In the genomic region with DNA sequence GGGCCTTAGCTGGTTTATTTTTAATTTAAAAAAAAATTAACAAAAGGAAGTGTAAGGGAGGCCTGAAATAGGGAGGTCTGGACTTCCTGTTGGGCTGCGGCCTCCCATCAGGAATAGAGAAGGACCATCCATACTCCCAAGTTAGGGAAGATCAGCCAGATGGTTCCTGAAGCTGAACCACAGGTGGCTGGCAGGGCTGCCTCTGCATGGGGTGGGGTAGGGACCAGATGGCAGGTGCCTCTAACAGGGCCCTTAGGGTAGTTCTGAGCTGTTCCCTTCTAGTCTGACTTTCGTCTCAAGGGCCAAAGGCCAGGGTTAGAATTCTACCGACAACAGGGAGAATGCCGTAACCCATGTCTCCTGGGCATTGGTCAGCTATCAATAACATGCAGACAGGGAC, we compare ENCODE assay signal across 8 mouse cellular contexts. TPM values are rescaled to one million over a fixed set of nuclear protein-coding genes. Genes with fewer than 3 reads are reported as not detected.
DNase-seq lines count a peak whose midpoint lies in the region; ATAC-seq and TF ChIP-seq lines count a peak whose summit lies in the region.

No protein-coding gene starts in this region.

- H3K27me3 ChIP-seq in kidney, embryonic 15.5 days, result no peaks in the 10 kb centered on the region
- H3K27me3 ChIP-seq in cerebellum, adult 2 months (ENCODE audit: control insufficient read depth, insufficient read depth, low read length), result no peaks in the 10 kb centered on the region
- H3K27me3 ChIP-seq in heart, embryonic 16.5 days (ENCODE audit: control insufficient read depth, insufficient read depth, low read length), result no peaks in the 10 kb centered on the region
- peaks cover 21% of the 10 kb centered on the region for H3K27me3 ChIP-seq in midbrain, embryonic 15.5 days (replicated peaks)

- no peak for DNase-seq in kidney, postnatal 36 days
- DNase-seq in cerebellum, adult 2 months, result peak; percentile 92 to 96
- DNase-seq in left cerebral cortex, postnatal 36 days (ENCODE audit: low spot score in 2 of 2), result no peak
- no peak for DNase-seq in urinary bladder, postnatal 10 days (ENCODE audit: low spot score)

- intact Hi-C loops in left cerebral cortex, postnatal 36 days (cut with DNase I), result loop anchor here (2.0 kb wide), 1 partner anchor 43 kb away; no protein-coding TSS in a partner anchor

- WGBS in kidney, embryonic 15.5 days, result 75% methylated on average over 4 of the region's 4 CpGs
- 4% methylated on average over 4 of the region's 4 CpGs for WGBS in cerebellum, adult 2 months
- 78% methylated on average over 4 of the region's 4 CpGs for WGBS in heart, embryonic 16.5 days
- 76% methylated on average over 4 of the region's 4 CpGs for WGBS in midbrain, embryonic 15.5 days

- H3K27ac ChIP-seq in kidney, embryonic 15.5 days, result 0 out of 2 replicates have a peak overlapping the region, but pooled peaks have one; percentile 24
- H3K27ac ChIP-seq in cerebellum, adult 2 months (ENCODE audit: insufficient read depth, low read length), result peak overlapping the region; percentile 93
- no peak overlapping the region for H3K27ac ChIP-seq in heart, embryonic 16.5 days (ENCODE audit: low read length)
- H3K27ac ChIP-seq in midbrain, embryonic 15.5 days, result no peak overlapping the region

- TF ChIP-seq CTCF in cerebellum, adult 2 months (IDR thresholded peaks at IDR 0.05; ENCODE audit: borderline replicate concordance, insufficient read depth, low read depth, low read length), result no peak

- TF ChIP-seq POLR2A in cerebellum, adult 2 months (IDR thresholded peaks at IDR 0.05; ENCODE audit: borderline replicate concordance, insufficient read depth, low read length), result no peak; the same call in 1 of the 2 replicates

- 0 out of 2 replicates have a peak overlapping the region, but pooled peaks have one; percentile 39 for H3K9ac ChIP-seq in kidney, embryonic 15.5 days
- no peak overlapping the region for H3K9ac ChIP-seq in heart, embryonic 16.5 days (ENCODE audit: low read length)
- no peak overlapping the region for H3K9ac ChIP-seq in midbrain, embryonic 15.5 days

- no peaks in the 10 kb centered on the region for H3K9me3 ChIP-seq in kidney, embryonic 15.5 days (replicated peaks)
- H3K9me3 ChIP-seq in heart, embryonic 16.5 days (replicated peaks; ENCODE audit: control insufficient read depth, low read length), result no peaks in the 10 kb centered on the region
- H3K9me3 ChIP-seq in midbrain, embryonic 15.5 days, result no peaks in the 10 kb centered on the region

- peaks cover 36% of the 10 kb centered on the region for H3K4me1 ChIP-seq in kidney, embryonic 15.5 days
- H3K4me1 ChIP-seq in cerebellum, adult 2 months (ENCODE audit: control insufficient read depth, insufficient read depth, low read length), result peaks cover 30% of the 10 kb centered on the region
- H3K4me1 ChIP-seq in heart, embryonic 16.5 days (ENCODE audit: control insufficient read depth, insufficient read depth, low read length), result peaks cover 22% of the 10 kb centered on the region
- peaks cover 37% of the 10 kb centered on the region for H3K4me1 ChIP-seq in midbrain, embryonic 15.5 days

- no peak for ATAC-seq in kidney, embryonic 15.5 days (replicated peaks; ENCODE audit: low FRiP score)
- ATAC-seq in heart, embryonic 16.5 days (replicated peaks; ENCODE audit: extremely low read depth, insufficient read depth, low FRiP score), result no peak
- ATAC-seq in midbrain, embryonic 15.5 days (replicated peaks), result no peak
- no peak for ATAC-seq in frontal cortex, adult (ENCODE audit: low TSS enrichment)

- H3K4me3 ChIP-seq in kidney, embryonic 15.5 days (replicated peaks), result peak overlapping the region; percentile 48
- peak overlapping the region; percentile 86 for H3K4me3 ChIP-seq in cerebellum, adult 2 months (replicated peaks; ENCODE audit: insufficient read depth, low read depth, low read length)
- peak overlapping the region; percentile 66 for H3K4me3 ChIP-seq in heart, embryonic 16.5 days (ENCODE audit: low read length)
- H3K4me3 ChIP-seq in midbrain, embryonic 15.5 days, result peak overlapping the region; percentile 53

- H3K36me3 ChIP-seq in kidney, embryonic 15.5 days, result peaks cover 20% of the 10 kb centered on the region
- peaks cover 5% of the 10 kb centered on the region; the same call in 1 of the 2 replicates for H3K36me3 ChIP-seq in heart, embryonic 16.5 days (ENCODE audit: control insufficient read depth, insufficient read depth)
- no peaks in the 10 kb centered on the region for H3K36me3 ChIP-seq in midbrain, embryonic 15.5 days (replicated peaks)

- peak overlapping the region; percentile 63 for H3K4me2 ChIP-seq in kidney, embryonic 15.5 days
- H3K4me2 ChIP-seq in heart, embryonic 16.5 days (ENCODE audit: low read depth, low read length), result peak overlapping the region; percentile 77
- H3K4me2 ChIP-seq in midbrain, embryonic 15.5 days, result peak overlapping the region; percentile 89

RNA-seq across cellular contexts. Expression of gene Selenom, which starts 1.2 kb away (rescaled TPM):
- polyA plus RNA-seq in kidney, embryonic 15.5 days (2015; fragmentation: Nextera tagmentation; extraction: Ambion mirVana), result 105 and 112 TPM in 2 replicates
- polyA plus RNA-seq in cerebellum, adult 2 months (2012; rRNA removed), result 889 and 965 TPM in 2 replicates
- 119 and 126 TPM in 2 replicates for polyA plus RNA-seq in heart, embryonic 16.5 days (2015; fragmentation: Nextera tagmentation; extraction: Ambion mirVana)
- 72.7 and 75.6 TPM in 2 replicates for polyA plus RNA-seq in midbrain, embryonic 15.5 days (2015; fragmentation: Nextera tagmentation; extraction: Ambion mirVana)
- 100 to 1,000 TPM; 128 to 155 TPM for total RNA-seq in left cerebral cortex, postnatal 36 days (2021)

RNA-seq across cellular contexts. Expression of gene Inpp5j, which starts 11.0 kb away (rescaled TPM):
- polyA plus RNA-seq in kidney, embryonic 15.5 days (2015; fragmentation: Nextera tagmentation; extraction: Ambion mirVana), result 1.4 and 2.0 TPM in 2 replicates
- polyA plus RNA-seq in cerebellum, adult 2 months (2012; rRNA removed), result 103 and 106 TPM in 2 replicates
- 10.9 and 12.1 TPM in 2 replicates for polyA plus RNA-seq in heart, embryonic 16.5 days (2015; fragmentation: Nextera tagmentation; extraction: Ambion mirVana)
- polyA plus RNA-seq in midbrain, embryonic 15.5 days (2015; fragmentation: Nextera tagmentation; extraction: Ambion mirVana), result 7.5 and 7.9 TPM in 2 replicates
- total RNA-seq in left cerebral cortex, postnatal 36 days (2021), result 10 to 100 TPM; 53.7 to 58.3 TPM

RNA-seq across cellular contexts. Expression of gene Smtn, which starts 24.8 kb away (rescaled TPM):
- polyA plus RNA-seq in kidney, embryonic 15.5 days (2015; fragmentation: Nextera tagmentation; extraction: Ambion mirVana), result 89.1 and 110 TPM in 2 replicates
- polyA plus RNA-seq in cerebellum, adult 2 months (2012; rRNA removed), result 6.1 and 6.9 TPM in 2 replicates
- 93.9 and 104 TPM in 2 replicates for polyA plus RNA-seq in heart, embryonic 16.5 days (2015; fragmentation: Nextera tagmentation; extraction: Ambion mirVana)
- polyA plus RNA-seq in midbrain, embryonic 15.5 days (2015; fragmentation: Nextera tagmentation; extraction: Ambion mirVana), result 16.0 and 17.9 TPM in 2 replicates
- total RNA-seq in left cerebral cortex, postnatal 36 days (2021), result 1 to 10 TPM; 8.2 to 8.9 TPM

RNA-seq across cellular contexts. Expression of gene Pla2g3, which starts 27.6 kb away (rescaled TPM):
- 0.44 and 0.60 TPM in 2 replicates for polyA plus RNA-seq in kidney, embryonic 15.5 days (2015; fragmentation: Nextera tagmentation; extraction: Ambion mirVana)
- polyA plus RNA-seq in cerebellum, adult 2 months (2012; rRNA removed), result 3.8 and 4.0 TPM in 2 replicates
- polyA plus RNA-seq in heart, embryonic 16.5 days (2015; fragmentation: Nextera tagmentation; extraction: Ambion mirVana), result 0.20 and 0.22 TPM in 2 replicates
- 1.3 TPM in 2 replicates for polyA plus RNA-seq in midbrain, embryonic 15.5 days (2015; fragmentation: Nextera tagmentation; extraction: Ambion mirVana)
- 1 to 10 TPM; 2.3 to 4.9 TPM for total RNA-seq in left cerebral cortex, postnatal 36 days (2021)

Comparison
In these comparisons a context has a peak if more than half of its experiments do, and no peak if none do; other contexts are left out.
1. H3K27ac ChIP-seq: peak in kidney, embryonic 15.5 days (single experiment) and cerebellum, adult 2 months (single experiment); none in heart, embryonic 16.5 days (single experiment) and midbrain, embryonic 15.5 days (single experiment).
2. DNase-seq: peak in cerebellum, adult 2 months (2 of 2); none in kidney, postnatal 36 days (0 of 2), left cerebral cortex, postnatal 36 days (0 of 2) and urinary bladder, postnatal 10 days (single experiment).
3. Peak in every context shown above with its lines, with median percentiles within 50 percentile points of each other: H3K4me2 ChIP-seq and H3K4me3 ChIP-seq.